Mouse (Mus musculus) heart, embryonic 11.5 days (tissue): Measurements from ENCODE around the gene Cd86. TPM values are rescaled to one million over a fixed set of nuclear protein-coding genes. Genes with fewer than 3 reads are reported as not detected.

ENCODE experiments used
- ATAC-seq: fragments of 200-750 bp; cut with Nextera tagmentation; replicated peaks from 2 replicates; pipeline ENCODE4 v1.8.0; 2017; ENCODE audit warnings: moderate library complexity; ENCODE audit not compliant: insufficient number of reproducible peaks, low FRiP score, low TSS enrichment
- H3K27ac ChIP-seq: fragments of 300-500 bp; sonication (generic); 2 replicates; pipeline ENCODE4 v1.5.1; 2014; ENCODE audit warnings: mild to moderate bottlenecking, low read depth, low read length
- H3K27me3 ChIP-seq: fragments of 300-500 bp; sonication (generic); 2 replicates; pipeline ENCODE4 v1.6.1; 2014; ENCODE audit warnings: mild to moderate bottlenecking, low read length, mixed read lengths; ENCODE audit not compliant: control insufficient read depth, insufficient read depth
- H3K36me3 ChIP-seq: fragments of 300-500 bp; sonication (generic); 2 replicates; pipeline ENCODE4 v1.6.1; 2014; ENCODE audit warnings: mild to moderate bottlenecking, low read length, moderate library complexity, mixed read lengths; ENCODE audit not compliant: control insufficient read depth, insufficient read depth
- H3K4me1 ChIP-seq: fragments of 300-500 bp; sonication (generic); 2 replicates; pipeline ENCODE4 v1.6.1; 2014; ENCODE audit warnings: low read length; ENCODE audit not compliant: control insufficient read depth, insufficient read depth
- H3K4me2 ChIP-seq: fragments of 300-500 bp; sonication (generic); 2 replicates; pipeline ENCODE4 v1.6.1; 2014; ENCODE audit warnings: mild to moderate bottlenecking, moderate library complexity
- H3K4me3 ChIP-seq: fragments of 300-500 bp; sonication (generic); 2 replicates; pipeline ENCODE4 v1.5.1; 2014; ENCODE audit warnings: low read depth, low read length
- H3K9ac ChIP-seq: fragments of 300-500 bp; sonication (generic); 2 replicates; pipeline ENCODE4 v1.6.1; 2014; ENCODE audit warnings: mild to moderate bottlenecking, low read depth, low read length, moderate library complexity
- H3K9me3 ChIP-seq: fragments of 300-500 bp; sonication (generic); replicated peaks from 2 replicates; pipeline ENCODE4 v1.6.1; 2016; ENCODE audit warnings: low read length; ENCODE audit not compliant: control insufficient read depth
- WGBS: fragments of 180-500 bp; shearing (Covaris S2); extraction: QIAGEN DNeasy Blood & Tissue Kit; methylation state at CpG from one replicate; pipeline ENCODE4 v1.1.7; 2014; ENCODE audit not compliant: insufficient replicate concordance; 5-methylcytosine and 5-hydroxymethylcytosine counted together
- polyA plus RNA-seq: library from polyadenylated mRNA; unstranded; fragments of >200 nt; fragmentation: Nextera tagmentation; extraction: Ambion mirVana; gene quantifications from 2 replicates; pipeline ENCODE4 v1.2.1, GENCODE M21; 2014

The Cd86 gene
- polyA plus RNA-seq, 1 experiment from 2014 or later = 0.59 TPM

GRCm38 (mm10) chr16:36602632-36603031 is 63.2 kb downstream of the Cd86 start:
- no peak for ATAC-seq
- no peaks in the 10 kb centered on the region for H3K27me3 ChIP-seq
- H3K36me3 ChIP-seq = no peaks in the 10 kb centered on the region
- peaks cover 4% of the 10 kb centered on the region for H3K4me1 ChIP-seq
- no peaks in the 10 kb centered on the region for H3K9me3 ChIP-seq
- H3K4me3 ChIP-seq = no peak overlapping the region
- H3K27ac ChIP-seq = no peak overlapping the region
- no peak overlapping the region for H3K9ac ChIP-seq
- H3K4me2 ChIP-seq = no peak overlapping the region
- whole genome bisulfite sequencing = 65% methylated on average over 3 of the region's 3 CpGs

DNA sequence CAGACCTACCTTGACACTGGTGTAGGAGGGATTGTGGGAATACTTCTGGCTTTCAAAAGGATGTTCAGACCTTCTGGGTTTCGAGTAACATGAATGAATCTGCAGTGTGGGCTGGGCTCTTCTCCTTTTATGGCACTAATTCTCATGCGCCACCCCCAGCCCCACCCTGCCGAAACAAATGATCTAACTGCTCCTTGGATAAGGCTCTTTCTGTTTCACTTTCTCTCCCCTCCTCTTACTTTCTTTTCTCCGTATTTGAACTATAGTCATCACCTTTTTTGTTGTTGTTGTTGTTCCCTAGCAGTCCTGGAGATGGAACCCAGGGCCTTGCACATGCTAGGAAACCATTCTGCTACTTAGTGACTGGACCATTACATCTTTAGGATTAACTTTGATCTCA is 67.6 kb downstream of the Cd86 start:
- Histone ChIP-seq H3K36me3 (no peaks in the 10 kb centered on the region), H3K4me2 (no peak overlapping the region), H3K27ac (no peak overlapping the region), H3K4me1 (peaks cover 4% of the 10 kb centered on the region), H3K4me3 (no peak overlapping the region), H3K9ac (no peak overlapping the region), H3K9me3 (no peaks in the 10 kb centered on the region), H3K27me3 (no peaks in the 10 kb centered on the region)
- ATAC-seq = no peak
- 78% methylated on average over 4 of the region's 4 CpGs for WGBS

- 83% methylated on average over 10 of the region's 10 CpGs for WGBS
- Histone ChIP-seq H3K4me3 (no peak overlapping the region), H3K27ac (no peak overlapping the region), H3K4me1 (peaks cover 4% of the 10 kb centered on the region), H3K9ac (no peak overlapping the region), H3K27me3 (no peaks in the 10 kb centered on the region), H3K4me2 (no peak overlapping the region), H3K9me3 (no peaks in the 10 kb centered on the region), H3K36me3 (no peaks in the 10 kb centered on the region)
- no peak for ATAC-seq
Observed at GRCm38 (mm10) chr16:36596671-36597410, 69.0 kb downstream of the Cd86 start.

- 70% methylated on average over 1 of the region's 1 CpGs for WGBS
- Histone ChIP-seq H3K4me3 (no peak overlapping the region), H3K9me3 (no peaks in the 10 kb centered on the region)
Observed at GRCm38 (mm10) chr16:36589898-36590297, 76.0 kb downstream of the Cd86 start.

DNA sequence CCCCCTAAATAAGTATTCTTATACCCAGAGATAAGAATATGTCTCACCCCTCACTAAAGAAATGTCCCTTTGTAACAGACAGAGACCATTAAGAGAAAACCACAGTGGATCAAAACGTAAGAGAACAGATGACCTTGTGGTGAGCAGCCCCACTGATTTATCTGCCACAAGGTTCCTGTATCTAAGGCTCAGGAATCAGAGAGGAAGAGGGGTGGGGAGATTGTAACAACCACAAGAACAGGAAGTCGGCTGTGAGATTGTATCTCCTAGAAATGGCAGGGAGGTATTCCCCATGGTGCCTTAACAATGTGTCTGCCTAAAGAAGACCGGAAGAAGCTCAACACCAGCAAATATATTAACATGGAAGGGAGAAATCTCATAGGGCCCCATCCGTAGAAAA is 77.9 kb downstream of the Cd86 start:
- Histone ChIP-seq H3K9me3 (no peaks in the 10 kb centered on the region), H3K4me2 (no peak overlapping the region), H3K36me3 (no peaks in the 10 kb centered on the region), H3K4me3 (no peak overlapping the region), H3K27me3 (no peaks in the 10 kb centered on the region), H3K4me1 (no peaks in the 10 kb centered on the region), H3K27ac (no peak overlapping the region), H3K9ac (no peak overlapping the region)
- no peak for ATAC-seq
- 51% methylated on average over 4 of the region's 4 CpGs for WGBS

More at GRCm38 (mm10) chr16:36589898-36590297, 76.0 kb downstream of the Cd86 start:
- Histone ChIP-seq H3K36me3 (no peaks in the 10 kb centered on the region), H3K27ac (no peak overlapping the region), H3K27me3 (no peaks in the 10 kb centered on the region), H3K9ac (no peak overlapping the region), H3K4me1 (no peaks in the 10 kb centered on the region), H3K4me2 (no peak overlapping the region)
- no peak for ATAC-seq

DNA sequence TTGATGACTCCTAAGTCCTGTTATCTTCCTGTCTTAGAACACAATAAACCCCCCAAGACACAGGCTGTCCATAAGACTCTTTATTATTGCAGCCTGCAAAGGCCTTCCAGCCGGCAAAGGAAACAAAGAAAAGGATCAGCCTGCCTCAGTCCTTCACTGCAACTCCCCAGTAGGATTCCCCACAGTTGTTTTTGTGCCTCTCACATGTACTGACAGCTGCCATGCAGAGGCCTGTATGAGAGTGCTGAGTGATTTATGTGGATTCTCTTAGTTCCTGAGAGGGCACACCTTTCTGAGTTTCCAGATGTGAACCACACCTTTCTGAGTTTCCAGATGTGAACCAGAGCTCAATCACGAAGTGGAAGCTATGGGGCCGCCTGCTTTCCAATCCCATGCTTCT is 83.8 kb downstream of the Cd86 start:
- H3K4me2 ChIP-seq = no peak overlapping the region
- H3K4me3 ChIP-seq = no peak overlapping the region
- H3K9me3 ChIP-seq = no peaks in the 10 kb centered on the region
- no peak overlapping the region for H3K9ac ChIP-seq
- no peak overlapping the region for H3K27ac ChIP-seq
- no peaks in the 10 kb centered on the region for H3K4me1 ChIP-seq
- no peaks in the 10 kb centered on the region for H3K36me3 ChIP-seq
- WGBS = 63% methylated on average over 3 of the region's 3 CpGs
- no peaks in the 10 kb centered on the region for H3K27me3 ChIP-seq
- no peak for ATAC-seq

DNA sequence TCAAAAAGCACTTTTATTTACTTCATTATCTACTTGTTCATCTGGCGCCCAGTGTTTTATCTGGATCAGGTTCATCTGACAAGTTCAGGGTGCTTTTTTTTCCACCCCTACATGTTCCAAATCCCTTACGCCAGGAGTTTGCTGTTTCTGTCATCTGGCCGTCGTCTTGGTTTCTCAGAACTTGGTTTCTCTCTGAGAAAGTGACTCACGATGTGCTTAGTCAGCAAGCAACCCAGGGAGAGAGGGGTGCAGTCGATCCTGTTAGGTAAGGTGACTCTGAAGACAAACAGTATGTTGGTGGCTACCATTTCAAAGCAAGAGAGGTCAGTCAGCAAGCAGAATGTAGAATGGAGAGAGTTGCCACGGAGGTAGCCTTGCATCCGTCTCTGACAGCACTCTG is 93.9 kb downstream of the Cd86 start:
- Histone ChIP-seq H3K36me3 (no peaks in the 10 kb centered on the region), H3K4me3 (no peak overlapping the region), H3K9me3 (no peaks in the 10 kb centered on the region), H3K4me1 (no peaks in the 10 kb centered on the region), H3K9ac (no peak overlapping the region), H3K27me3 (no peaks in the 10 kb centered on the region), H3K4me2 (no peak overlapping the region), H3K27ac (no peak overlapping the region)
- 64% methylated on average over 8 of the region's 8 CpGs for WGBS
- ATAC-seq = no peak

DNA sequence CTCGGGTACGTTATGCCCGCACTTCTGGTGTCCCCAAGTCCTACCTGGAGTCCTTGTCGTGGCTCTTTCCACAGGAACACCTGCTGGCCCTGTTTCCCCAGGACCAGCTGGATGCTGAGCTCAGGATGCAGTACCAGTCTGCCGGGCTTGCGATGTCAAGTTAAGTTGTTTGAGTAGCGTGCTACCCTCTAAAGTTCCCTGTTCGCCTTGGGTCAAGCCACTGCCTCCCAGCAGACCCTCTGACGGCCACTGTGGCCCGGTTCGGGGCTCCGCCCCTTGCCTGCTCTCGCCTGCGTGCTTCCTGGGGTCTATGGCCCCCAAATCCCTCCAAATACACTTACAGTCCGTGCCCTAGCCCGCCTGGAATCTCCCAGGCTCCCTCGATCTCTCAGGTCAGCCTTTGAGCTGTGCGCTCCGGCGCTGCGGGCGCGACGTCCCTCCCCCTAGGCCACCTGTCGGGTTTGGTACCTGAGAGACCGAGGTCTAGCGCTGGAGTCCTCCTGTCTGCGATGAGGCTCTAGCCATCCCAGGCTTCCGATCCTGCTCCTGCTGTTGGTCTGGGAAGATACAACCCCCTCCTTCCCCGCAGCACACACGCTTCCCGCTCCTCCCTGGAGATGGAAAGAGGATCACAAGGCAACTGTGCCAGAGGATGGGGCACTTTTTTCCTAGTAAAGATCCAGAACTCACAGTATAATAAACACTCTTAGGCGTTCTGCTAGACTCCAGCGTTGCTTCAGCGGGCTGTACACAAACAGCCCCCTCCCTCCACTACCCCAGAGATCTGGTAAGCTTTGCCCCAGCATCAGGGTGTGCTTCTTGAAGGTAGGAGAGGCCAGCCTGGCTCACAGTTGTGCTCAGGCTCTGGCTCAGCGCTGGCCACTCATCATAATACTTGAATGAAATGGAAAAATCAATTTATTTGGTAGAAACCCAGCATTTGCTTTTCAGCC is 104.2 kb downstream of the Cd86 start, which contains the start of gene Casr:
Gene Casr (minus strand): TSS at position 756 of the 953 bp plus-strand sequence.
- peak within 1 kb of the TSS; percentile 50 for H3K4me3 ChIP-seq
- 3% methylated on average over 36 of the region's 36 CpGs for WGBS
- peak within 1 kb of the TSS; percentile 90 for H3K4me2 ChIP-seq
- H3K27me3 ChIP-seq = no peaks in the 10 kb centered on the region; the same call in none of the 2 replicates
- H3K9ac ChIP-seq = peak within 1 kb of the TSS; percentile 65
- 0 out of 2 replicates have a peak, but pooled peaks cover 6% of the 10 kb centered on the region for H3K4me1 ChIP-seq
- no peaks in the 10 kb centered on the region for H3K36me3 ChIP-seq
- ATAC-seq = no peak
- H3K9me3 ChIP-seq = no peaks in the 10 kb centered on the region
- no peak within 1 kb of the TSS for H3K27ac ChIP-seq
